Mouse (Mus musculus) lung, postnatal 0 days (tissue): ENCODE measurements at regions not wholly inside any gene's neighbourhood (a gene's known extent, or its start where the extent isn't known, plus 50 kb on each side); places are given as distances from the start of the nearest gene placed in this dataset.

Source experiments
- ATAC-seq: fragments of 200-750 bp; cut with Nextera tagmentation; 2 replicates; pipeline ENCODE4 v1.8.0; 2017; ENCODE audit warnings: moderate library complexity
- DNase-seq: peaks from one replicate; pipeline ENCODE4 v3.0.0-alpha.2; 2016; ENCODE audit warnings: low spot score
- H3K27ac ChIP-seq: fragments of 300-500 bp; sonication (generic); 2 replicates; pipeline ENCODE4 v1.5.1; 2014; ENCODE audit warnings: antibody characterized with exemption, mild to moderate bottlenecking, low read length, mixed read lengths
- H3K27me3 ChIP-seq: fragments of 300-500 bp; sonication (generic); replicated peaks from 2 replicates; pipeline ENCODE4 v1.6.1; 2014; ENCODE audit warnings: low read length, mixed read lengths; ENCODE audit not compliant: insufficient read depth
- H3K36me3 ChIP-seq: fragments of 300-500 bp; sonication (generic); 2 replicates; pipeline ENCODE4 v1.6.1; 2014; ENCODE audit warnings: low read length, mixed read lengths; ENCODE audit not compliant: insufficient read depth
- H3K4me1 ChIP-seq: fragments of 300-500 bp; sonication (generic); 2 replicates; pipeline ENCODE4 v1.6.1; 2014; ENCODE audit warnings: antibody characterized with exemption, low read depth, low read length, mixed read lengths; ENCODE audit not compliant: insufficient read depth
- H3K4me2 ChIP-seq: fragments of 300-500 bp; sonication (generic); replicated peaks from 2 replicates; pipeline ENCODE4 v1.6.1; 2014; ENCODE audit warnings: low read depth, mild to moderate bottlenecking, low read length, moderate library complexity, mixed read lengths
- H3K4me3 ChIP-seq: fragments of 300-500 bp; sonication (generic); 2 replicates; pipeline ENCODE4 v1.5.1; 2014; ENCODE audit warnings: low read depth, low read length
- H3K9ac ChIP-seq: fragments of 300-500 bp; sonication (generic); replicated peaks from 2 replicates; pipeline ENCODE4 v1.6.1; 2014; ENCODE audit warnings: low read depth, mild to moderate bottlenecking
- H3K9me3 ChIP-seq: fragments of 300-500 bp; sonication (generic); 2 replicates; pipeline ENCODE4 v1.6.1; 2016; ENCODE audit warnings: low read length, mixed read lengths
- CTCF ChIP-seq: IDR thresholded peaks from 2 replicates; pipeline ENCODE4 v1.5.1; 2016; ENCODE audit warnings: antibody characterized with exemption, mild to moderate bottlenecking
- EP300 ChIP-seq: IDR thresholded peaks from 2 replicates; pipeline ENCODE4 v1.6.1; 2016; ENCODE audit warnings: antibody characterized with exemption, mild to moderate bottlenecking, control low read depth
- WGBS: fragments of 180-500 bp; shearing (Covaris S2); extraction: QIAGEN DNeasy Blood & Tissue Kit; methylation state at CpG from one replicate; pipeline ENCODE4 v1.1.7; 2014; 5-methylcytosine and 5-hydroxymethylcytosine counted together

DNA sequence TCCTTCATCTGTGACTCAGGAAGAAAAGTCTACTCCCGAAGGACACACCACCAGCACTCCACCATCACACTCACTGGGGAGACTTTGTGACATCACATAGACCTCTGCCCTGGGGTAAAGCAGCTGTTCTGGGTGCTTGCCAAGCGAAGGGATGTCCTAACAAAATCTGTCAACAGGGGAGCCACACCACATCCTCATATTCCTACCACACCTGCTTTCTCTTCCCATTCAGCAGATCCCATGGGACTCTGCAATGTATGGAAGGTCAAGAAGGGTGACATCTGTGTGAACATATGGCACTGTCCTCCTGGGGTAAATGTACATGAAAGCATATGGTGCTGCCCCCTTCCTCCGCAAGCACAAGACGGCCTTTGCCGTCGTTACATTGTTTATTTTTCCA is 375.5 kb downstream of the Etv1 start:
- no peak for DNase-seq
- Histone ChIP-seq H3K36me3 (no peaks in the 10 kb centered on the region), H3K27me3 (no peaks in the 10 kb centered on the region), H3K9ac (no peak overlapping the region), H3K4me2 (no peak overlapping the region), H3K9me3 (no peaks in the 10 kb centered on the region), H3K4me3 (no peak overlapping the region), H3K4me1 (no peaks in the 10 kb centered on the region), H3K27ac (no peak overlapping the region)
- TF ChIP-seq EP300, result no peak
- no peak for TF ChIP-seq CTCF
- 64% methylated on average over 6 of the region's 6 CpGs for WGBS
- ATAC-seq, result no peak

DNA sequence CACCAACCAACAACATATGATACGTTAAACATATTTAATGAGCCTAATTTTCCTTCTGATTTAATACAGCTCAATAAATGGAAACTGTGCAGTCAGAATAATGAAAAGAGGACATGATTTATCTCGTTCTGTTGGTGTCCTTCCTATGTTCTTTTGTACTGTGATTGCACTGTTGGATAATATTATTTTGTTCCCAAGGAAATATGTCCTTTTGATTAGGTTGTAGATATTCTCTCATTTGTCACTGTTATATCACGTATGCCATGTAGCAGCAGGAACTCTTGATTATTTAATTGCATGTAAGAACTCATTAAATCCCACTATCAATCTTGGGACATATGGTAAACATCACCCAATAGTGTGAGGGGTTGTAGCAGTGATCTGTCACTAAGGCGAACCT is 397.8 kb downstream of the Etv1 start:
- TF ChIP-seq EP300, result no peak
- Histone ChIP-seq H3K36me3 (no peaks in the 10 kb centered on the region), H3K9ac (no peak overlapping the region), H3K27me3 (no peaks in the 10 kb centered on the region), H3K27ac (no peak overlapping the region), H3K4me3 (no peak overlapping the region), H3K9me3 (no peaks in the 10 kb centered on the region), H3K4me1 (no peaks in the 10 kb centered on the region), H3K4me2 (no peak overlapping the region)
- no peak for ATAC-seq
- no peak for DNase-seq
- 62% methylated on average over 4 of the region's 4 CpGs for WGBS

DNA sequence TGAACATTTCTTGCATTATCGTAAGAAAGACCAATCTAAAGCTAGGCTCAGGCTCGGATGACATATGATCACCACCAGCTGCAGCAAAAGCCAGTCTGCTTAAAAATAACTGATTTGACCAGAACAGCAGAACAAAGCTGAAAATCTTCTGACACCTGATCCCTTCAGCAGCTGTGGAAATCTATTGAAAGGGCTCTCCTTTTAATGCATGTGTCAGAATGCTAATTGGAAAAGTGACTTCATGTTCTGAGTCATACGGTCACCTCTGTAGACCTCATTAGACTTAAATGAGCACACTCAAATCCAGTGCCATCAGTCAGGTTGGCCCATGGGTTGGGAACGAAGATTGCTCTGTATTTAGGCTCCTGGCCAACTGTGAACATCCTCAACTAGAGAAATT is 444.9 kb downstream of the Etv1 start:
- Histone ChIP-seq H3K9me3 (no peaks in the 10 kb centered on the region), H3K27me3 (no peaks in the 10 kb centered on the region), H3K36me3 (no peaks in the 10 kb centered on the region), H3K4me1 (no peaks in the 10 kb centered on the region), H3K9ac (no peak overlapping the region), H3K27ac (no peak overlapping the region), H3K4me2 (no peak overlapping the region), H3K4me3 (no peak overlapping the region)
- 70% methylated on average over 4 of the region's 4 CpGs for WGBS
- TF ChIP-seq EP300, result no peak
- no peak for TF ChIP-seq CTCF
- ATAC-seq (no peak), DNase-seq (no peak)

DNA sequence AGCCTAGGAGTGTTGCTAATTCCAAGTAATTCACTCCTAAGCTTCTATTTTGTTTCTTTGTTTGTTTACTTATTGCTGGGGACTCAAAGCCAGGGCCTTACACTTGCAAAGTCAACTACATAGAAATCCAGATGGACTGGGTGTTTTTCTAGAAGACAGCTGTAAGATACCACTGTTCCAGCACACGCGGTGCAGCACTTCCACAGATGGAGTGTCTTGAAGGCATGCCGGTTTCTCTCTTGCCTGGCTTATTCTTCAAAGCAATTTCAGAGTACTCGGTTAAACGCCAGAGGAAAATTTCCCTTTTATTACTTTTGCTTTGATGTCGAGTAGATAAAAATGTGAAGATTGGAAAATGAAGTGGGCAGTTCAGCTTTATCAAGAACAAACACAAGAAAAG is 477.4 kb downstream of the Etv1 start:
- ATAC-seq (no peak), DNase-seq (no peak)
- no peak overlapping the region for H3K4me3 ChIP-seq
- no peaks in the 10 kb centered on the region for H3K9me3 ChIP-seq
- H3K4me1 ChIP-seq, result no peaks in the 10 kb centered on the region
- no peak overlapping the region for H3K4me2 ChIP-seq
- WGBS, result 29% methylated on average over 6 of the region's 6 CpGs
- no peaks in the 10 kb centered on the region for H3K36me3 ChIP-seq
- TF ChIP-seq CTCF (no peak), EP300 (no peak)
- H3K9ac ChIP-seq, result no peak overlapping the region
- H3K27ac ChIP-seq, result no peak overlapping the region
- H3K27me3 ChIP-seq, result no peaks in the 10 kb centered on the region

DNA sequence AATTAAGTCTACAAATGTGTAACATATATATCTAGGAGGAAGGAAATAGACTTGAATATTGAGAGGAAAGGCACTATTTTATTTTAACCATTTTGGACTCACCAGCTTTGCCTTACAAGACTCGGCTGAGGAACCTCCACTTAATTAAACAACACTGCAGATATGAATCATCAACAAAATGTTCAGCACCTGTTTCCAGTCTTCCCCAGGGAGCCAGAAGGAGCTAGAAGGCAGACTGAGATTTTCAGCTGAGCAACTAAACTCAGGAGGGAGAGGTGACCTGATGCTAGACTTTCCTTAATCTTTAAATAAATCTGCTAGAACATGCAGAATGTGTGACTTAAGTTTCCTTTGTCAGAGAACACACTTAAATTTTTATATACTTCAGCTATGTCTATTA is 478.4 kb downstream of the Etv1 start:
- no peak overlapping the region for H3K4me3 ChIP-seq
- no peak overlapping the region for H3K4me2 ChIP-seq
- H3K27ac ChIP-seq, result no peak overlapping the region
- no peaks in the 10 kb centered on the region for H3K9me3 ChIP-seq
- H3K4me1 ChIP-seq, result no peaks in the 10 kb centered on the region
- H3K9ac ChIP-seq, result no peak overlapping the region
- 19% methylated on average over 1 of the region's 1 CpGs for WGBS
- no peaks in the 10 kb centered on the region for H3K27me3 ChIP-seq
- no peaks in the 10 kb centered on the region for H3K36me3 ChIP-seq
- no peak for ATAC-seq
- no peak for DNase-seq
- TF ChIP-seq EP300 (no peak), CTCF (no peak)

DNA sequence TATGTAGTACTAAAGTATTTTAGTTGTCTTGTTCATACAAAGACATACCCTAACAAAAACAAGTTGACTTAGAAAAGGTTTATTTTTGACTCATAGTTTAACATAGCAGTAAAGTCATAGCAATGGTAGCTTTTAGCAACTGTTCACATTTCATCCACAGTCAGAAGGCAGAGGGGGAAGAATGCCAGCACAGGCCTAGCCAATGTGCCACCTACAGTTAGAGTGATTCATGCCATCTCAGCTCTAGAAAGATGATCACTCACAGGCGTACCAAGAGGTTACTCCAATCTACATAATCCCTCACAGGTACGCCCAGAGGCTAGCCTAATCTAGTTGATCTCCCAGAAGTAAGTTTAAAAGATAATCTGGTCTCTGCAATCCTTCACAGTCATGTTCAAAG is 510.5 kb downstream of the Etv1 start:
- no peaks in the 10 kb centered on the region for H3K27me3 ChIP-seq
- H3K27ac ChIP-seq, result no peak overlapping the region
- no peak for ATAC-seq
- TF ChIP-seq EP300 (no peak), CTCF (no peak)
- no peak overlapping the region for H3K4me3 ChIP-seq
- WGBS, result 77% methylated on average over 2 of the region's 2 CpGs
- H3K9ac ChIP-seq, result no peak overlapping the region
- H3K9me3 ChIP-seq, result no peaks in the 10 kb centered on the region
- no peaks in the 10 kb centered on the region for H3K4me1 ChIP-seq
- H3K36me3 ChIP-seq, result no peaks in the 10 kb centered on the region
- no peak overlapping the region for H3K4me2 ChIP-seq
- no peak for DNase-seq
